Mouse (Mus musculus): ENCODE data around the gene Cybc1. TPM values are rescaled to one million over a fixed set of nuclear protein-coding genes. Genes with fewer than 3 reads are reported as not detected.

Gene Cybc1
- total RNA-seq, 2 experiments from 2014 or later, result 11.8 to 12.5 TPM

DNA sequence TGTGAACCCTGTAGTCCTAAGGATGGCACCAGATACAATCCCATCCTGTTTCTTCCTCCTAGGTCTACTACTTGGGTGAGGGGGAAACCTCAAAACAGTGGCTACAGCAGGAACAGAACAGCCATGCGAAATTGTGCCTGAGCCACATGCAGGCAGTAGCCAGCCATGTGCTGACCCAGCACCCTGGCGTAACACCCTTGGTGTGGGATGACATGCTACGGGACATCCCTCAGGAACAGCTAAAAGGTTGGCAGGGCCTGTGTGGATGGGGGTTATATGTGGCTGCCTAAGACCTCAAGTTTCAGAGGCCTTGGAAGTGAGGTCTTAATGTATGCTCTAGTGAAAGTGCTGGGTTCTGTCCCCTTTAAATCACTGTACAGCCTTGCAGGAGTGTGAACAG is 12.3 kb downstream of the Cybc1 start:
- no peak for DNase-seq

DNA sequence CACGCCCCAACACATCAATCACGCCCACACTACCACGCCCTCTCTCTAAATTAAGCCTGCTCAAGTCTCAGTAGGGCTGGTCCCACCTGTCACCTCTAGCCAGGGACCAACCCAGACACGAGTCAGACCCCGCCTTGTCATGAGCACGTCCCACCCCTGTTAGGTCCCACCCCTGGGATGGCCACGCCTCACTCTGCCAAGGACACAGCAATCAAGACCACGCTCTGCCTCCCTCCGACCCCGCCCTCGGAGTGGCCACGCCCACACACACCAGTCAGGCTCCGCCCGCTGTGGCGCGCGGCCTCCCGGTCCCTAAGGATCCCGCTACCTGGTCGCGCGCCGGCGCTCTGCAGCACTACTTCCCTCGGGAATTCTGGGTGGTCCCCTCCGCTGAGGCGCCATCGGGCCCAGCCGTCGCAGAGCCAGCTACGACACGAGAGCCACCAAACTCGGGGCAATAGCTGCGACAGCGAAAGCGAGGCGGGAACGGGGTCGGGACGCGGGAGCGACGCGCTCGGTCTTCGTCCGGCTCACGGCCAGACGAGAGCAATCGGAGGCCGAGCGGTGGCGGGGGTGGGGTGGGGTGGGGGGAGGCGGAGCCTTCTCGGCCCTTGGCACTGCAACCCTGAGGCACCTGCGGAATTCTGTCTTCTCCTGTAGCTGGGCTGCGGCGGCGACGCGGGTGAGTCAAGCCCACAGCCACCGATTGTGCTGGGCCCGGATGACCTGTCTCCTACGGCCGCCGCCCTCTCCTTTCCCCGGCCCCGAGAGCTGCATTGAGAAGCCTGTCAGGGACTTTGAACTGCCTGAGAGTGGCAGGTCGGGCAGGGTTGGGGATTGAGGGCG is 24.7 kb downstream of the Cybc1 start, which contains the start of the genes Hexdc and Ogfod3:
Gene Hexdc, plus strand, starts transcription at position 273 of the 846 bp plus-strand sequence.
Gene Ogfod3, minus strand, starts transcription at position 551 of the 846 bp plus-strand sequence.
- peak; percentile 97 for DNase-seq

DNA sequence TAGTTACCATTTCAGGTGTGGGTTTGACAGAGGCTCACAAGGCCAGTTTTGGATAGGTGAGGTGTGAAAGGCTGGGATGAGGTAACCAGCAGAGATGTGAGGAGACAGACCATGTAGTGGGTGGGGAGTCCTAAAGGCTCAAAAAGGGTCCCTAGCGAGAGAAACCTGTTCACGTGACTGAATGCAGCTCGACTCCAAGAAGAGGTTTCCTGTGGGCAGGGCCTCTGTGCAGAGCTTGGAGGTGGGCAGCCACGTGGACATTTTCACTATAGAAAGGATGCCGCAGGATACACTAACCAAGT is 25.3 kb downstream of the Cybc1 start:
- DNase-seq, result no peak

DNA sequence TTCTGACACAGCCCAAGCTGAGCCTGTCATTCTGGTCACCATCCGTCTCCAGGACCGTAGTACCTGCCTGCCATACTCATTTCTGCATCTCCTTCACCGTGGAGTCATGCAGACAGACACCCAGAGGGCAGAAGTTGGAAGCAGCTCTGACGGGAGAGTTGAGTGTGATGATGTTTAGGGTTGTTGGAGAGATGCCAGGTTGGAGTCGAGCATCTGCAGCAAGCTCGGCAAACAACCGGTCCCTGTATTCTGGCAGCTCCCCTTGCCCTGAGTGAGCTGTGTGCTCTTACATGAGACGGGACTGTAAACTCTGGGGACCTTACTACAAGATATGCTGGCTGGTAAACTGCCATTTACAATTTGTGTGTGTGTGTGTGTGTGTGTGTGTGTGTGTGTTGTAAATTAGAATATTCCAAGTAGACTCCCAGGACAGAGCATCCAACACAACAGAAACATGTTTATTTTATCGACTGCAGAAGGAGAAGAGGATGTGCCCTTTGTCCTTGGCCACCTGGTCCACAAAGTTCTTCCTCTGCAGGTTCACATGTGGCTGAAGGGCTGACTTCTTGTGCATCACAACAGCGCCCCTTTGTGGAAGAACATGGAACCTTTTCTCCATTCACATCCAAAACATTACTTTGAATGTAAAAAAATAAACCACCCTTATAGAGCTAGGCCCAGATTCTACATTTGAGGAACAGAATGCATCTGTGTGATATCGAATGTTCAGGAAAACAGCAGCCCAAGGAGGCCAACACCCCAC is 27.5 kb downstream of the Cybc1 start:
- DNase-seq, result peak; percentile 52

DNA sequence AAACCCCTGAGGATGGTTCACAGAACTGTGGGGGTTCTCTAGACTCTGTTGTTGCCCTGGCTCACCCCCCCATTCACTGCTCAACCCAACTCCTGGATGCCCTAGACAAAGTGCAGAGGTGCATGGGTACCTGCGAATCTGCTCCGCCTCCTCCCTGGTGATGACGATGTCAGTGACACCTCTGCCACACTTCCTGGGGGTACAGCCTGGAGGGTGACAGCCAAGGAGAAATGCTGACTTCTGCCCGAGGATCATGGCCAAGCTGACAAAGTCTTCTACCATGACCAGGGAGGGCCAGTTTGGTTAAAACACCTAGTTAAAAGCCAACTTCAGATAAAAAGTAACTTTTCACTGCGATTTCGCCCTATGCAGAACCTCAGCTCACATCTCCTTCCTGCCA is 28.3 kb downstream of the Cybc1 start:
- DNase-seq, result no peak

DNA sequence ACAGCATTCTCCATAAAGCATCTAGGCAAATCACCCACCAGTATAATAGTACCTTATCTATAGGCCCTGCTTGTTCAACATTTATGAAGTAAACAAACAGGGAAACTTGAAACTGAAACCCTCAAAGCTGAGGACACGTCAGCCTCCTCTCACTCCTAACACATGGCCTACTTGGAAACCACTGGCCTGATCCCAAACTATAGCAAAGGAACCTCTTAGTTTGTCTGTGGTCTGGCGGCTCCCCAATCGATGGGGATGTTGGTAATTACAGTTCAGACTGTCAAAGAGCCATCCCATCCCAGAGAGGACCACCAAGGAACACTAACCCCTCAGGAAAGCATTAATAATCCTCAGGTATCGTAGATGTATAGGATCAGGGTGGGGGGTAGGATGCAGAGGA is 29.3 kb downstream of the Cybc1 start:
- DNase-seq, result no peak

DNA sequence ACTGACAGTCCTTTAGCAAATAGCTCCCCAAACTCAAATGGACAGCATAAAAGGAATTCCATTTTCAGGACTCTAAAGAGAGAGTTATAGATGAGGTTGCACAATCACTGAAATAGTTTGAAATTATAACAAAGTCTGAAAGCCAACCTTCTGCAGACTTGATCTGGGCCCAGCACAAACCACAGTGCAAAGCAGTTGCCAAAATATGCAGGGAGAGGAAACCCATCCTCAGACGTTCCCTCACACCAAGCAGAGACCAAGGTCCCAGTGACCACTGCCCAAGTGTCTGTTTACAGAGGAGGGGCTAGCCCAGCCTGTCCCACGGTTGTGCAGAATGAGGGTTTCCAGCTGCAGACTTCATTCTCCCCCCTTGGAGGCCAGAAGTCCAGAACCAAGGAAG is 30.5 kb downstream of the Cybc1 start:
- no peak for DNase-seq

DNA sequence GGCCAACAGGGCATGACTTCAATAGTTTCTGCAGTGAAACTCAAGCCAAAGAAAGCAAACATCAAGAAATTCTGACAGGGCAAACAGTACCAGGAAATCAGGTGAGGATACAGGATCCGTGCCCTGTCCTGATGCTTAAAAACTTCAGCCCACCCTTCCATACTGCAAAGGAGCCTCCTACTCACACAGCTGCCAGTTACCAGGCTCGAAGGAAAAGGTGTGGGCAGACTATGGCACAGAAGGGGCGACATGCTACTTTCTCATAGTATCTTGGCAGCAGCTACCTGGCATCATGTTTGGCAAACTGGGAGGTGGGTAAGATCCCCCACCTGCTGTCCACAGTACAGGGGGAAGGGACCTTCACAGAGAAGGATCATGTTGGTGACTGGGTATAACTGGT is 35.7 kb downstream of the Cybc1 start:
- DNase-seq, result no peak

DNA sequence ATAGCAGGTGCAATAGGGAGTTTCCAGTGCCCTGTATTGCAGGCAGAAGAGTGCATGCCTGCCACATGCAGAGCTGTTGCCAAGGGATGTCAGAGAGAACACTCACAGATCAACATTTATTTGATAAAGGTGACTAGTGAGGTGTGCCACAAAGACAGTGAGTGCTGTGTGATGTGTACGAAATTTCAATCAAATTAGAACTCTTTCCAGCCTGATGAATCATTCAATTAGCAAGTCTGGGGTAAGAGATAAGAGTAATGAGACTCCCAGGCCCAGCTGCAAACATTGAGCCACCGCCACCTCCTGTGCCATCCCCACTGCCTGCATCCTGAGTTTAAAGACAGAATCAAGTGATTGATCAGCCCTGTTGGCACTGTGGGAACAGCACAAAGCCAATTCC is 36.4 kb downstream of the Cybc1 start:
- no peak for DNase-seq

DNA sequence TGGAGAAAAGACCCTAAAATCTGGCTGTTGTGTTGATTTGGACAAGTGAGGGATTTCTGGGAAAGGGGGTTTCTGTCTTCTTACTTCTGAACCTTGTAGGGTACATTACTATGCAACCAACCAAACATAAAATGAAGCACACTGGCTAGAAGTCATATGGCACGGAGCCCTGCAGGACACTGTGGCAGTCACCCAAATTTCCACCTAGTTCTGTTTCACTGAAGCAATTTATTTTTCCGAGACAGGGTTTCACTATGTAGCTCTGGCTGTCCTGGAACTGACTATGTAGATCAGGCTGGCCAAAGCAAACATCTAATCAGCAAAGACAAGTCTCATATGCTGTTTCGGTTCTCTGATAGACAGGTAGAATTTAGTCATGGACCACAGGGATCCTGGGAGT is 39.4 kb downstream of the Cybc1 start:
- peak; percentile 66 for DNase-seq

DNA sequence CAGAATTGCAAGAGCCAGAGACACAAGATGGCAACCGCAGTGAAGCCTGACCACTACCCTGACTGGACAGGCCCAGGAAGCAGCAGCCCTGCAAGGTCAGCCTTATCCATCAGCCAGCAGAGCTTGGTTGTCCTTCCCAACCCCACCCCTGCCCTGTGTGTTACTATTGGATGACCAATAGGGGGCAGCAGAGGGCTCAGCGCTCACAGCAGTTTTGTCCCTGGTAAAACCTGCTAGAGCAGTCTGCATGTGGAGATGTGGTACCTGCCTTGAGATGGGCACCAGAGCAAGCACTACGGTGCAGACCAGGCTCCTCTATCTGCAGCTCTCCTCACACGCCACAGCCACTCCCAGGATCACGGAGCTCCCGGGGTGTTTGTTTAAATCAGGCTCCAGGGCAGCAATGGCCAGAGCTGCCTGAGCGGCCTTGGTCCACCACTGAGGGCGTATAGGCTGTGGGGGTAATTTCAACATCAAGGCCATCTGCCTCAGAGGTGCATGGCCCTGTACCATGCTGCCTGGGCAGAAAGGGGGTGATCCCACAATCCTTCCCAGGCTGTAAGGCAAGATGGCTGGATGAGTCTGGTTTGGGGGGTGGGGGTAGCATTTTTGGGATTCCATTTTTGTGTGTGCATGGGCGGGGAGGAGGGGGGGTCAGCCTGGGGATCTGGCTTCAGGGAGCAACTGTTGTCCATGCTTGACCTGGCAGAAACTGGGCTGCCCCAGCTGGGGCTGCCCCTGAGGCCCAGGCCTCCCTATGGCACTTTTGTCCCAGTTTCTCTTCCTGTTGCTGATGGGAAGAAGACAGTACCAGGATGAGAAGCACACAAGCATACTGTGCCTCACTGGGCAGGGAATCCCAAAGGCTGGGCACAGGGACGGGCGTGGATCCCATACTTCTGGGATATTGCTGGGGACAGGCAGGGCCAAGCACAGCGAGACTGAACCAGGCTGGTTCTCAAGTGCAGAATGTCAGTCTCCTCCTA is 52.5 kb downstream of the Cybc1 start:
- peak; percentile 68 for DNase-seq

DNA sequence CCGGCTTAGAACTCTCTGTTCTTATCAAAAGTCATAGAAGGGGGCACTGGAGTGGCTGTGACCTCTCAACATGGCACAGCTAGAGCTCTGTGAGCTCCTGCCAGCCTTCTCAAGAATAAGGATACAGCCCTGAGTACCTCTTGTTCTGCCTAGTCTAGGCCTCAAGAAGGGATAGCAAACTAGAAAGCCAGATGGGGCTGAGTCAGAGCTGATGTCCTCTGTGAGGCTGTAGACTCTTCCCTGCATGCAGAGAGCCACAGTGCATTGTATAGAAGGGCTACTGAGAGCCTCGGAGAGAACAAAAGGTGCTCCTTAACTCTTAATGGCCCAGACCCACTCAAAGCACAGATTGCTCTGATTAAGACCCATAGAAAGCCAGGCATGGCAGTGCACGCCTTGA is 54.9 kb downstream of the Cybc1 start:
- no peak for DNase-seq

DNA sequence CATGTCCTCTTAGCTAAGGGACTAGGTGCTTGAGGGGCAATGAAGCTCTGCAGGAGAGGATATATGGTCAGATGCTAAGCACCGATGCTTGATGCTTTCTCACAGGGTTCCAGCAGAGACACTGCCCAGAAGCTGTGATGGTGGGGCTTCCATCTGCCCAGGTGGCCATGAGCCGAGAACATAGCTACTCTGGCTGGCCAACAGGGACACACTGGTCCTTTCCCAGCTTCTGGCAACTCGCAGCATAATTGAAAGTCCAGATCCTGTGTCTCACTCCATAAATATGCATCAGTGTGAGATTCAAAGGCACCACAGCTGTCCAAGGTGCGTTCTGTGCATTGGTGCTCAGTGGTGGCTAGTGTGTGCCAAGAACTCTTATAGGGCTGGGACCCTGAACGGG is 55.9 kb downstream of the Cybc1 start:
- DNase-seq, result no peak

Other genes starting within 250 kb of the Cybc1 start
- 10 to 100 TPM; 84.4 to 91.9 TPM for gene Csnk1d, start 238.0 kb downstream of the Cybc1 start, total RNA-seq (2021)
- under 1 TPM in 1 of 2 experiments, not detected in 1; 0.29 TPM for gene Cd7, start 189.9 kb downstream of the Cybc1 start, total RNA-seq (2021)
- gene Sectm1b, start 165.8 kb downstream of the Cybc1 start, total RNA-seq (2021), result not detected
- not detected for gene Sectm1a, start 148.1 kb downstream of the Cybc1 start, total RNA-seq (2021)
- not detected for gene Tex19.2, start 110.6 kb downstream of the Cybc1 start, total RNA-seq (2021)
- gene Tex19.1, start 83.2 kb downstream of the Cybc1 start, total RNA-seq (2021), result not detected
- under 1 TPM; 0.14 to 0.20 TPM for gene Uts2r, start 69.1 kb downstream of the Cybc1 start, total RNA-seq (2021)
- 10 to 100 TPM; 17.0 to 17.8 TPM for gene Hexdc, start 24.9 kb downstream of the Cybc1 start, total RNA-seq (2021)
- 10 to 100 TPM; 18.7 to 22.2 TPM for gene Ogfod3, start 24.6 kb downstream of the Cybc1 start, total RNA-seq (2021)
- gene Narf, start 7.9 kb upstream of the Cybc1 start, total RNA-seq (2021), result 10 to 100 TPM; 58.7 to 62.4 TPM
- 10 to 100 TPM; 30.3 to 34.5 TPM for gene Foxk2, start 30.7 kb upstream of the Cybc1 start, total RNA-seq (2021)
- 10 to 100 TPM; 55.8 to 56.4 TPM for gene Wdr45b, start 125.1 kb upstream of the Cybc1 start, total RNA-seq (2021)
- gene Rab40b, start 158.9 kb upstream of the Cybc1 start, total RNA-seq (2021), result 1 to 10 TPM; 2.9 to 3.3 TPM
- gene Fn3krp, start 192.1 kb upstream of the Cybc1 start, total RNA-seq (2021), result 1 to 10 TPM; 5.2 to 6.5 TPM
- gene Fn3k, start 205.6 kb upstream of the Cybc1 start, total RNA-seq (2021), result 10 to 100 TPM; 13.7 to 14.6 TPM
- 10 to 100 TPM; 24.7 to 25.2 TPM for gene Tbcd, start 222.6 kb upstream of the Cybc1 start, total RNA-seq (2021)